Mouse (Mus musculus): Measurements from ENCODE around the gene Slc44a5. TPM values are rescaled to one million over a fixed set of nuclear protein-coding genes. Genes with fewer than 3 reads are reported as not detected.
A peak's percentile ranks its signal among the peaks of the same experiment; 100 is the strongest.
"Not testable (repeated sequence)": the region's sequence is repeated elsewhere in the genome, so short reads cannot be mapped to it uniquely, and the experiment has no call there.

Slc44a5 gene
- total RNA-seq, 1 experiment from 2014 or later: not detected

GRCm38 (mm10) chr3:154193189-154193840, 220.1 kb downstream of the Slc44a5 start:
- no peak for ATAC-seq (replicated peaks; ENCODE audit: insufficient number of reproducible peaks, low FRiP score, low TSS enrichment, poor library complexity, severe bottlenecking)

- no peak for ATAC-seq (replicated peaks; ENCODE audit: insufficient number of reproducible peaks, low FRiP score, low TSS enrichment, poor library complexity, severe bottlenecking)
These were observed 227.2 kb downstream of the Slc44a5 start for GRCm38 (mm10) chr3:154200422-154200828.

GRCm38 (mm10) chr3:154201796-154202195, 228.6 kb downstream of the Slc44a5 start:
- no peak for ATAC-seq (replicated peaks; ENCODE audit: insufficient number of reproducible peaks, low FRiP score, low TSS enrichment, poor library complexity, severe bottlenecking)

- no peak for ATAC-seq (replicated peaks; ENCODE audit: insufficient number of reproducible peaks, low FRiP score, low TSS enrichment, poor library complexity, severe bottlenecking)
These were observed 229.1 kb downstream of the Slc44a5 start for GRCm38 (mm10) chr3:154202383-154202782.

DNA sequence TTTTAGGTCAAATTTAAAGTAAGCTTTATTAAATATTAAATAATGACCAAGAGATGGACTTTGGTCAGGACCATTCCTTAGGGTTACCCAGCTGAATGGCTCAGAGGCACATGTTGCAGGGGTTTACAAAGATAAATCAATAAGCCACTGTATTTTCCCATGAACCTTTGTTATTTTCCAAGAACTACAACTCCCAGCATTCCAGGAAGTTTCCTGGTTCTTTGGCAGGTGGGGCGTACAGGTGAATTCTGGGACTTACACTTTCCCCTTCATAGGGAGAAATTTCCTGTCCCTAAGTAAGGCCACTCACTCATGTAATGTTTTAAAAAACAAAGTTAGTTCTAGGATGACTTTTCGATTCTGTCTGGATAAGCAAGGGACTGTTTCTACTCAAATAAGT, 235.2 kb downstream of the Slc44a5 start:
- no peak for ATAC-seq (replicated peaks; ENCODE audit: insufficient number of reproducible peaks, low FRiP score, low TSS enrichment, poor library complexity, severe bottlenecking)

DNA sequence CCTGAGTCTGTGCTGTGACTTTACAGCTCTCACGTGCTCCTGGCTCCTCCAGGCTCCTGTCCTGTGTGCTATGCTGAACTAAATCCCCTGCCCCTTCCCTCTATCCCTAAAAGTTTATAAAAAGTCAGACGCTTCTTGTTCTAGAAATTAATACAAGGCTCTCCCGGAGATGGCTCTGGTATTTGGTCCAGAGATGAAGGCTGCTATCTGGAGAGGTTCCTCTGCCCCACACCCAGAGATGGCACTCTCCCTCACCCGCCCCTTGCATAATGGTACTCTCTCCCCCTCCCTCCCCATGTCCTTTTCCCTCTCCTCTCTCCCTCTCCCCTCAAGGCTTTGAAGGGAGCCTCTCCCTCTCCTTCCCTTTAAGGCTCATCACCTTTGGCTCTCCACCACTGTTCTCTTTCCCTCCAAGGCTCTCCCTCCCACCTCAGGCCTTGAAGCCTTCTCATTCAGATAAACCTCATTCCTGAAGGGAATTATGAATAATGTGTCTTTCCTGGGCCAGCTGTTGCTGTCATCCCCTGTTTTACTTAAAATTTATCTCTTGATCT, 236.0 kb downstream of the Slc44a5 start:
- no peak for ATAC-seq (replicated peaks; ENCODE audit: insufficient number of reproducible peaks, low FRiP score, low TSS enrichment, poor library complexity, severe bottlenecking)

- ATAC-seq (replicated peaks; ENCODE audit: insufficient number of reproducible peaks, low FRiP score, low TSS enrichment, poor library complexity, severe bottlenecking): 0 out of 2 replicates have a peak, but pooled peaks have one; percentile 47
These were observed 236.7 kb downstream of the Slc44a5 start for GRCm38 (mm10) chr3:154209776-154210430.

DNA sequence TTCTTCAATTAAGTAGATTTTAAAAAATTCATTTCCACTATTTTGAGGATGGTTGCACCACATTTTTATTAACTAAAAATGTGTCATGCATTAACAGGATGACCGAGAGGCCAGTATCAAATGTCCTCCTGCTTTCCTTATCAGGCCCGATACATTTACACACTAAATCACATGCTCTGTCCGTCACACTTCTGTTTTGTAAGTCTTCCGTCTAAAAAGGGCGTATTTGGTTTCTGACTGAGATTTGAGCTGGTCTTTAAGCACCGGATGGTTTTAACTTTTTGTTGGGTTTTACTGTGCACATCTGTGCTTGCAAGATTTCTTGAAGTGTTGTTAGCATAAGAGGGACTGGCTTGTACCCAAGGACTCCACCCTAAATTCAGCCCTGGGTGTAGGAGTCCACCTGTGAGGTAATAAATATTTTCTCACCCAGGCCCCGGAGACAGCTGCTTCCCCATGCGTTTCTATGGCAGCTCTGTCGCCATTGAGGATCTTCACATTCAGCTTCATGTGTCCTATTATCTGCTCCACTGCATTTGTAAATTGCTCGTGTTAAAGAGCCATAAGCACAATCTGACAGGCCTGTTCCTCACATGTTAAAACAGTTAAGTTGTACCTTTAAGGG, 237.3 kb downstream of the Slc44a5 start:
- ATAC-seq (replicated peaks; ENCODE audit: insufficient number of reproducible peaks, low FRiP score, low TSS enrichment, poor library complexity, severe bottlenecking): no peak

GRCm38 (mm10) chr3:154212551-154212950, 239.3 kb downstream of the Slc44a5 start:
- ATAC-seq (replicated peaks; ENCODE audit: insufficient number of reproducible peaks, low FRiP score, low TSS enrichment, poor library complexity, severe bottlenecking): no peak

DNA sequence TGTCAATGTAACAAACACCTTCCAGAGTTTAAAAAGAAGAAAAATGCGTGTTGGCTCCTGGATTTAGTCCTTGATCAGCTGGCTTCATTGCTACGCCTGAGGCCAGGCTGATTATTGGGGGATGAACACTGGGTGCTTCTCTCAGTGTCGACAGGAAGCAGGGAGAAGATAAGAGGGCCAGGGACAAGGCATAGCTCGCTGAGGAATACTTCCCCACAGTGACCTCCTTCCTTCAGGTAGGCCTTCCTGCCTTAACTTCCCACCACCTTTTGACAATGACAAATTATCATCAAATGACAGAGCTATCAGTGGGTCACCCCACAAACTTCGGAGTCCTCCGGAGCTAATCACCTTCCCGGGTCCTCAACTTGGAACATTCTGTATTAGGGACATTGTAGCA, 242.1 kb downstream of the Slc44a5 start:
- no peak for ATAC-seq (replicated peaks; ENCODE audit: insufficient number of reproducible peaks, low FRiP score, low TSS enrichment, poor library complexity, severe bottlenecking)

DNA sequence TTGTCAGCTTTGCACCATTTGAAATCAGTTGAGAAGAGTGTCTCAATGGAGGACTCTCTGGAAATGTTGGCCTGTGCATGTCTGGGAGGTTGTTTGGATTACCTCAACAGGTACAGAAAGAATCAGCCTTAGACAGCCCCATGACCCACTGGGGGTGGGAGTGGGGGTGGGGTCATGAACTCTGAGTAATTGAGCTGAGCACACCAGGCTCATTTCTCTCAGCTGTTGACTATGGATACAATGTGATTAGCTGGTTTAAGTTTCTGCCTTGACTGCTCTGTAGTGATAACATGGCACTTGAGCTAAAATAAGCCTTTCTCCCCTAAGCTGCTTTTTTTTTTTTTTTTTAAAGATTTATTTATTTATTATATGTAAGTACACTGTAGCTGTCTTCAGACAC, 242.5 kb downstream of the Slc44a5 start:
- no peak for ATAC-seq (replicated peaks; ENCODE audit: insufficient number of reproducible peaks, low FRiP score, low TSS enrichment, poor library complexity, severe bottlenecking)

GRCm38 (mm10) chr3:154222141-154222591, 248.9 kb downstream of the Slc44a5 start:
- ATAC-seq (replicated peaks; ENCODE audit: insufficient number of reproducible peaks, low FRiP score, low TSS enrichment, poor library complexity, severe bottlenecking): no peak

- no peak for ATAC-seq (replicated peaks; ENCODE audit: insufficient number of reproducible peaks, low FRiP score, low TSS enrichment, poor library complexity, severe bottlenecking)
These were observed 249.5 kb downstream of the Slc44a5 start for GRCm38 (mm10) chr3:154222688-154223087.

- ATAC-seq (replicated peaks; ENCODE audit: insufficient number of reproducible peaks, low FRiP score, low TSS enrichment, poor library complexity, severe bottlenecking): no peak
These were observed 253.0 kb downstream of the Slc44a5 start for GRCm38 (mm10) chr3:154226100-154226752.

DNA sequence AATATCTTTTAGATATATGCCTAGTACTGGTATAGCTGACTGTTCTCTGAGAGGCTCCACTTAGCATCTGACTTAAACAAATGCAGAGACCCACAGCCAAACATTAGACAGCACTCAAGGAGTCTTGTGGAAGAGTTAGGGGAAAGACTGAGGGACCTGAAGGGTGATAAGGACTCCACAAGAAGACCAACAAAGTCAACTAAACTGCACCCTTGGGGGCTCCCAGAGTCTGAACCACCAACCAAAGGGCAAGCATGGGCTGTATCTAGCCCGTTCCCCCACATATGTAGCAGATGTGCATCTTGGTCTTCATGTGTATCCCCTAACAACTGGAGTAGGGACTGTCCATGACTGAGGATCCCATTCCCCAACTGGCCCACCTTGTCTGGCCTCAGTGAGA, 271.7 kb downstream of the Slc44a5 start:
- ATAC-seq (replicated peaks; ENCODE audit: insufficient number of reproducible peaks, low FRiP score, low TSS enrichment, poor library complexity, severe bottlenecking): no peak

- no peak for ATAC-seq (replicated peaks; ENCODE audit: insufficient number of reproducible peaks, low FRiP score, low TSS enrichment, poor library complexity, severe bottlenecking)
These were observed 278.2 kb downstream of the Slc44a5 start for GRCm38 (mm10) chr3:154251486-154251885.

DNA sequence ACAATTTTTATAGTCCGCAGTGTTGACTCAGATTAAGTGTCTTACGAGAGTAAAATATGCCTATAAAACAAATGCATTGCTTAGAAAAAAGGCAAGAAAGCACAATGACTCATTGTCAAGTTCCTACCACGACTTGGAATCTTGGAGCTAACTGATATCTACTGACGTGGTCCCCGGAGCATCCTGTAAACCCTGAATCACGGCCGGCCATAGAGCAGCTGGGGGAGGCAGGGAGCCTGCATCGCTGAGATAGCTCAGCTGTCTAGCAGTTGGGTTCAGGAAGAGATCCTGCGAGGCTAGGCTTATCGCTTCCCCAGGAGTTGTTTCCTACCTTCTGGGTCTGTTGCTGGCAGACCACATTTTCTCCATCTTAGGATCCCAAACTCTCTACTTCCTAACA, 279.0 kb downstream of the Slc44a5 start:
- no peak for ATAC-seq (replicated peaks; ENCODE audit: insufficient number of reproducible peaks, low FRiP score, low TSS enrichment, poor library complexity, severe bottlenecking)

DNA sequence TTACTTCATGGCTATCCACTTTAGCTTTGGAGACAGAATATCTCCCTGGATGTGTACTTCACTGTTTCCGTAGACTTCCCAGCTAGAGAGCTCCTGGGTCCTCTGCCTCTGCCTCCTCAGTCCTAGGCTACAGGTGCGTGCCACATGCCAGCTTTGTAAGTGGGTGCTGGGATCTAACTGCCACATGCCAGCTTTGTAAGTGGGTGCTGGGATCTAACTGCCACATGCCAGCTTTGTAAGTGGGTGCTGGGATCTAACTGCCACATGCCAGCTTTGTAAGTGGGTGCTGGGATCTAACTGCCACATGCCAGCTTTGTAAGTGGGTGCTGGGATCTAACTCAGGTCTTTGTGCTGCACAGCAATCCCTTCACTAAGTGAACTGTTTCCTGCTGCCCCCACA, 281.0 kb downstream of the Slc44a5 start:
- ATAC-seq (replicated peaks; ENCODE audit: insufficient number of reproducible peaks, low FRiP score, low TSS enrichment, poor library complexity, severe bottlenecking): not testable (repeated sequence)

- ATAC-seq (replicated peaks; ENCODE audit: insufficient number of reproducible peaks, low FRiP score, low TSS enrichment, poor library complexity, severe bottlenecking): no peak
These were observed 284.1 kb downstream of the Slc44a5 start for GRCm38 (mm10) chr3:154257312-154257711.
